Mouse (Mus musculus) kidney, embryonic 14.5 days (tissue): ENCODE measurements around the gene Map1lc3a. TPM values are rescaled to one million over a fixed set of nuclear protein-coding genes. Genes with fewer than 3 reads are reported as not detected.

ENCODE experiments used
- ATAC-seq: fragments of 200-750 bp; cut with Nextera tagmentation; 2 replicates; pipeline ENCODE4 v1.8.0; 2017; ENCODE audit warnings: moderate number of reproducible peaks, mild to moderate bottlenecking, moderate TSS enrichment, moderate library complexity; ENCODE audit not compliant: low FRiP score, low TSS enrichment
- H3K27ac ChIP-seq: fragments of 300-500 bp; sonication (generic); 2 replicates; pipeline ENCODE4 v1.5.1; 2014; ENCODE audit warnings: low read depth, mild to moderate bottlenecking, low read length, moderate library complexity, mixed read lengths
- H3K27me3 ChIP-seq: fragments of 300-500 bp; sonication (generic); 2 replicates; pipeline ENCODE4 v1.6.1; 2014; ENCODE audit warnings: mild to moderate bottlenecking, low read length; ENCODE audit not compliant: control insufficient read depth, insufficient read depth
- H3K36me3 ChIP-seq: fragments of 300-500 bp; sonication (generic); 2 replicates; pipeline ENCODE4 v1.6.1; 2014; ENCODE audit warnings: low read length, mixed read lengths; ENCODE audit not compliant: control insufficient read depth, insufficient read depth
- H3K4me1 ChIP-seq: fragments of 300-500 bp; sonication (generic); 2 replicates; pipeline ENCODE4 v1.6.1; 2014; ENCODE audit warnings: low read length, mixed read lengths; ENCODE audit not compliant: control insufficient read depth, insufficient read depth
- H3K4me2 ChIP-seq: fragments of 300-500 bp; sonication (generic); replicated peaks from 2 replicates; pipeline ENCODE4 v1.6.1; 2014; ENCODE audit warnings: low read depth, mild to moderate bottlenecking, low read length
- H3K4me3 ChIP-seq: fragments of 300-500 bp; sonication (generic); 2 replicates; pipeline ENCODE4 v1.5.1; 2014; ENCODE audit warnings: mild to moderate bottlenecking, low read length
- H3K9ac ChIP-seq: fragments of 300-500 bp; sonication (generic); 2 replicates; pipeline ENCODE4 v1.6.1; 2014; ENCODE audit warnings: low read depth, mild to moderate bottlenecking, low read length, moderate library complexity
- H3K9me3 ChIP-seq: fragments of 300-500 bp; sonication (generic); 2 replicates; pipeline ENCODE4 v1.6.1; 2016; ENCODE audit warnings: low read length; ENCODE audit not compliant: control insufficient read depth
- WGBS: fragments of 180-500 bp; shearing (Covaris S2); extraction: QIAGEN DNeasy Blood & Tissue Kit; methylation state at CpG from one replicate; pipeline ENCODE4 v1.1.7; 2014; 5-methylcytosine and 5-hydroxymethylcytosine counted together
- polyA plus RNA-seq: library from polyadenylated mRNA; unstranded; fragments of >200 nt; fragmentation: Nextera tagmentation; extraction: Ambion mirVana; gene quantifications from 2 replicates; pipeline ENCODE4 v1.2.1, GENCODE M21; 2014

Map1lc3a gene
- polyA plus RNA-seq, 1 experiment from 2014 or later, result 136 TPM

DNA sequence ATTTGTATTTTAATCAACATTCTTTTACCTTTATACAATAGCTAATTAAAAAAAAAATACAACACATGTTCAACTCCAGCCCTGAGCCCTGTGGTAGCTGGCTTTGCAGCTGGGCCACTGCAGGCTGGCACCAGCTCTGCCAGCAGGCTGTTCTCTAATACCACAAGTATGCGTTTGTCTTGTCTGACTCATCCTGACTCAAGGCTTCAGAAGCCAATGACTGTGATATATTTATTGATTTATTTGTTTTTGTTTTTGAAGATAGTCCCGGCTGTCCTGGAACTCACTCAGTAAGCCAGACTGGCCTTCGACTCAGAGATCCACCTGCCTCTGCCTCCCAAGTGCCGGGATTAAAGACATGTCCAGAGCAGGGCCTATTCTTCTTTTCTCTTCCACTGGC lies 17.8 kb downstream of the Map1lc3a start:
- 90% methylated on average over 4 of the region's 4 CpGs for WGBS
- Histone ChIP-seq H3K9me3 (no peaks in the 10 kb centered on the region), H3K4me1 (no peaks in the 10 kb centered on the region), H3K27ac (no peak overlapping the region), H3K27me3 (no peaks in the 10 kb centered on the region), H3K4me3 (no peak overlapping the region), H3K36me3 (peaks cover 75% of the 10 kb centered on the region), H3K4me2 (no peak overlapping the region), H3K9ac (no peak overlapping the region)
- no peak for ATAC-seq

DNA sequence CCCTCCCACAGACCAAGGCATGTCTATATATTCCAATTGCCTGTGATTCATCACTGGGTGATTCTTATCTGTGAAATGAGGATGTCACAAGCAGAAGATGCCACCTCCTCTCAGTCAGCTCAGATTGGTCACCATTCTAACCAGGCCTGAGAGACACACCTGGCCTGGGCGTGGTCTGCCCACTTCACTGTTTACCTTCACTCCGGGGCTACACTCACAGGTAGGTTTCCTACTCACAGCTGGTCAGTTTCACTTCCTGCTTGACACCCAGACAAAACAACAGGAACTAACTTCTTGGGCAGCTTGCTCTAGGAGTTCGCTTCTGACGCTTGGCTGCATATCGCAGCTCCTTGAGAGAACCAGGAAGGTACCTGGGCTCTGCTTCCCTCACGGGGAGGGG lies 19.4 kb downstream of the Map1lc3a start:
- H3K9ac ChIP-seq, result no peak overlapping the region
- peaks cover 76% of the 10 kb centered on the region for H3K36me3 ChIP-seq
- no peak overlapping the region for H3K4me3 ChIP-seq
- no peaks in the 10 kb centered on the region for H3K4me1 ChIP-seq
- H3K9me3 ChIP-seq, result no peaks in the 10 kb centered on the region
- no peak overlapping the region for H3K4me2 ChIP-seq
- no peaks in the 10 kb centered on the region for H3K27me3 ChIP-seq
- no peak overlapping the region for H3K27ac ChIP-seq
- 93% methylated on average over 6 of the region's 6 CpGs for WGBS
- no peak for ATAC-seq

DNA sequence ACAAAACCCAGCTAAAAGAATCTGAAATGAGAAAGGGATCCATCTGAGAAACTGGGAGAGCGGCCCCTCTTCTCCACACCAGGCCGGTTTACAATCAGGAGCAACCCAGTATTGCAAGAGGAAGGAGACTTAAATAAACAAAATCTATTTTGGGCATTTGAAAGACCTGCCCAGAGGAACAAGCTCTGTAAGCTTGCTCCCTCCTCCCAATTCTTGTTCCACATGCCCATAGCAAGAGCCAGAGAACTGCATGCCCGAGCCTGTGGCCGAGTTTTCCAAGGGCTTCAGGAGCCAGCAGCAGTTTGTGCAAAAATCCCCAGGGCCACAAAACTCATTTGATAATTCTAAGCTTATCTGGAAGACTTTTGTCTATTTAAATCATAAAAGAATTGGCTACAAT lies 23.5 kb downstream of the Map1lc3a start:
- Histone ChIP-seq H3K9me3 (no peaks in the 10 kb centered on the region), H3K36me3 (peaks cover 59% of the 10 kb centered on the region)
- WGBS, result 89% methylated on average over 4 of the region's 4 CpGs

DNA sequence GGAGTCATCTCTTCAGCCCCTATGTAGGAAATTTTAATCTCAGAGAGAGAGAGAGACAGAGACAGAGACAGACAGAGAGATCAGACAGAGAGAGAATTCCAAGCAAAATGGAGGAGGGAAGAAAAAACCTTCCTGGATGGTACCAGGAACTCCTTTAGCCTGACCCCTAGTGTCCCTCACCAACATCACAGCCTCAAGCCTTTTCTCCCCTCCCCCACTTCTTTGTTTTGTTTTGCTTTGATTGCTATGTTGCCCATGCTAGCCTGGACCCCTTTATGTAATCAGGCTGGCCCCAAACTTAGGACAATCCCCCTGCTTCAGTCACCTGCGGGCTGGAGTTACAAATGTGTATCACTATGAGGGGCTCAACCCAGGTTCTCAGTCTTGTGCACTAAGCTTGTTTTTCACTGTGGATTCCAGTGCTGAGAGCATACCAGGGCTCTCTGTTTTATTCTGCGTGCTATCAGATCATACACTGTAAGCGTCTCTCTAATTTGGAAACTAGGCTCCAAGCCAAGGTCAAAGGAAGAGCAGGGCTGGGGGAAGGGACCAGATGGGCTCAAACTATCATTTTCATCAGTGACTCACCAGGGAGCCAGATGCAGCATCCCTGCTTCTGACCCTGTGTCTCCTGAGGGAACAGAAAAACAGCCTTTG lies 33.0 kb downstream of the Map1lc3a start:
- Histone ChIP-seq H3K4me1 (no peaks in the 10 kb centered on the region), H3K27me3 (no peaks in the 10 kb centered on the region), H3K4me2 (no peak overlapping the region), H3K27ac (no peak overlapping the region), H3K36me3 (peaks cover 26% of the 10 kb centered on the region; the same call in 1 of the 2 replicates), H3K9ac (no peak overlapping the region), H3K9me3 (no peaks in the 10 kb centered on the region), H3K4me3 (no peak overlapping the region)
- 48% methylated on average over 3 of the region's 3 CpGs for WGBS
- no peak for ATAC-seq

More for the DNA sequence above, 23.5 kb downstream of the Map1lc3a start:
- Histone ChIP-seq H3K27me3 (no peaks in the 10 kb centered on the region), H3K4me3 (no peak overlapping the region), H3K27ac (no peak overlapping the region), H3K4me2 (no peak overlapping the region), H3K9ac (no peak overlapping the region), H3K4me1 (no peaks in the 10 kb centered on the region)
- ATAC-seq, result no peak

DNA sequence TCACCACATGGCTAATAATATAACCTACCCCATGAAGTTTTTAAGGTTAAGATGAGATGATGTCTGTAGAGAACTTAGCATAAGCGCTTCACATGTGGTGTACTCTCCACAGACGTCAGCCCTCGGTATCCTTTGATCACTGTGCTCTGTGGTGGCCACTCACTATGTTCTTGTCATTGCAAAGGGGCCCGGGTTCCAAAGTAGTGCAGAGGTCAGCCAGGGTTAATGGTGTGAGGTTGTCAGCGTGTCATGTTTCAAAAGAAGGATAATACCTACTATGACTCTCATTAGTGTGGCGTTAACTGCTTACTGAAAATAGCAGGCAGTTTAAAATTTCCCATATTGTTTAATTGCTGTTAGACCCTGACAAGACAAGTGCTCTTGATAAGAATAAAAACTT lies 37.6 kb downstream of the Map1lc3a start:
- Histone ChIP-seq H3K4me2 (no peak overlapping the region), H3K4me3 (no peak overlapping the region), H3K9me3 (no peaks in the 10 kb centered on the region), H3K27ac (no peak overlapping the region), H3K9ac (no peak overlapping the region), H3K36me3 (peaks cover 10% of the 10 kb centered on the region; the same call in 1 of the 2 replicates), H3K4me1 (no peaks in the 10 kb centered on the region), H3K27me3 (no peaks in the 10 kb centered on the region)
- 17% methylated on average over 6 of the region's 6 CpGs for WGBS
- ATAC-seq, result no peak

DNA sequence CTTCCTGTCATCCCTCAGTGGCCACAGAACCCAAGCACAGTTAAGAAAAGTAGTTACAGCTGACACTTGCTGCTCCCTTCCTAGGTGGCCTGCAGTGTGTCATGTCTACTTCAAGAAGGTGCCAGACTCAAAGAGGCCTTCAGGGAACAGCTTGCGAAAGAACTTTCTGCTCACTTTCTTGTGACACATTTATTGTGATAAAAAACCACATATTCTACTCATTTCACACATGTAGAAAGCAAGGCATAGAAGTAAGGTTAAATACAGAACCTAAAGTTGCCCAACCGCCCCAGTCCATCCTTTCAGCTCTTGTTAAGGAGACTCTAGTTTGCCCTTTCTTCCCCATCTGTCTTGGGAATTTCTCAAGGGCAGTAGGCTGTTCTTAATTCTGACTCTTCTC lies 42.5 kb downstream of the Map1lc3a start:
- Histone ChIP-seq H3K27ac (no peak overlapping the region), H3K4me3 (no peak overlapping the region), H3K27me3 (no peaks in the 10 kb centered on the region), H3K4me1 (no peaks in the 10 kb centered on the region), H3K36me3 (peaks cover 11% of the 10 kb centered on the region; the same call in 1 of the 2 replicates), H3K4me2 (no peak overlapping the region), H3K9ac (no peak overlapping the region), H3K9me3 (no peaks in the 10 kb centered on the region)
- WGBS, result 91% methylated on average over 2 of the region's 2 CpGs
- ATAC-seq, result no peak

DNA sequence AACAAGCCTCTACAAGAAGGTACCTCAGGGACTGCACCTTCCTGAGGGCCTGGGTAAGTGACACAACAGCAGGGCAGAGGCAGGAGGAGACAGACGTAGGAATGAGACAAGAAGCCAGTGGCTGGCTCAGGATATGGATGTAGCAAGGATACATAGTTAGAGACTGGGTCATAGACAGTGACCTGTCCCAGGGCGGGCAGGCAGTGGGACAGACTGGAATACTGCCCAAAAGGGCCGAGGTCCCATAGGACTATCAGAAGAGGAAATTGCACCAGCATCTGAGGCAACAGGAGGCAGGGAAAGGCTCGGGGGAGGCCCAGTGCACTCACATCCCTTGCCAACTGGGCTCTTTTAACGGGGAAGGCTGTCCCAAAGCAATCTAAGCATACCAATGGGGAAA lies 44.5 kb downstream of the Map1lc3a start:
- WGBS, result 71% methylated on average over 5 of the region's 5 CpGs
- peaks cover 7% of the 10 kb centered on the region; the same call in 1 of the 2 replicates for H3K36me3 ChIP-seq
- H3K27ac ChIP-seq, result no peak overlapping the region
- ATAC-seq, result no peak
- no peak overlapping the region for H3K4me3 ChIP-seq
- H3K9ac ChIP-seq, result no peak overlapping the region
- no peak overlapping the region for H3K4me2 ChIP-seq
- no peaks in the 10 kb centered on the region for H3K4me1 ChIP-seq
- H3K27me3 ChIP-seq, result no peaks in the 10 kb centered on the region
- no peaks in the 10 kb centered on the region for H3K9me3 ChIP-seq

DNA sequence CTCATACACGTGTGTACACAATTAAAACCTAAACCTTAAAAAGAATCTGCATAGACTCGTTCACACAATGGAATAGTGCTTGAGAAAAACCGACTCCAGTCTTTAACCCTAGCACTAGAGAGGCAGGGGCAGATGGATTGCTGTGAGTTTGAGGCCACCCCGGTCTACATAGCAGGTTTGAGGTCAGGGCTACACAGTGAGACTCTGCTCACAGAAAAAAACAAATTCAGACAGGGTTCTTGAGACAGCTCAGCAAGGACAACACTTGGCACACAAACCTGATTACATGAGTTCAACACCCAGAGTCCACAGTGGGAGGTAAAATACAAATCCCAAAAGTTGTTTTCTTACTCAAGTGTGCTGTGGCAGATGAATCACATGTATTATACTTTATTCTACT lies 49.9 kb downstream of the Map1lc3a start:
- Histone ChIP-seq H3K4me3 (no peak overlapping the region), H3K27me3 (no peaks in the 10 kb centered on the region), H3K4me2 (no peak overlapping the region), H3K4me1 (no peaks in the 10 kb centered on the region), H3K36me3 (peaks cover 39% of the 10 kb centered on the region), H3K27ac (no peak overlapping the region), H3K9me3 (no peaks in the 10 kb centered on the region), H3K9ac (no peak overlapping the region)
- ATAC-seq, result no peak
- 94% methylated on average over 4 of the region's 4 CpGs for WGBS
